Mouse (Mus musculus): ENCODE data around the gene Rtn4rl1.

- TF ChIP-seq POLR2A (IDR thresholded peaks at IDR 0.05; ENCODE audit: insufficient read depth, low read depth, low read length) (0 out of 2 replicates have a peak, but pooled peaks have one; percentile 20), CTCF (IDR thresholded peaks at IDR 0.05) (peak; percentile 91), EP300 (IDR thresholded peaks at IDR 0.05; ENCODE audit: insufficient read depth, low read depth, low read length) (no peak; the same call in 1 of the 2 replicates)
Observed at GRCm38 (mm10) chr11:75192336-75193214, 1.0 kb upstream of the Rtn4rl1 start.

All from heart, adult 2 months (tissue).